Mouse (Mus musculus) gastrocnemius, postnatal 36 days (tissue): Measurements from ENCODE around the gene Gpr174. TPM values are rescaled to one million over a fixed set of nuclear protein-coding genes. Genes with fewer than 3 reads are reported as not detected.
"Not testable (repeated sequence)": the region's sequence is repeated elsewhere in the genome, so short reads cannot be mapped to it uniquely, and the experiment has no call there.

Experiments used
- DNase-seq, 2 experiments: peaks; one replicate each; pipeline ENCODE4 v3.0.0; 2022
- intact Hi-C: fragments of 180-260 bp; cut with DNase I; formaldehyde crosslinking; loops from one replicate; pipeline ENCODE4 v1.15.1; 2025
- long read RNA-seq, 2 experiments: library from polyadenylated mRNA; stranded (forward); transcript quantifications; one replicate each; pipeline ENCODE4 v2.0.0; 2021
- total RNA-seq, 2 experiments: library from RNA; stranded (reverse); gene quantifications; 2 replicates each; pipeline ENCODE4 v1.2.3; 2021

Gene Gpr174
- total RNA-seq, result under 1 TPM in 1 of 2 experiments, not detected in 1; 0.10 TPM
- long read RNA-seq, experiment 1, result 0 reads
- long read RNA-seq, experiment 2, result 0 reads

- no peak for DNase-seq
- intact Hi-C loops, result no loop called here
These were observed at the start of gene Gpr174 for GRCm38 (mm10) chrX:107255486-107256227. TSS of gene Gpr174 (plus strand) at chrX:107255878.

GRCm38 (mm10) chrX:107217577-107218090 is 38.0 kb upstream of the Gpr174 start:
- intact Hi-C loops, result no loop called here

GRCm38 (mm10) chrX:107224846-107225245 is 30.8 kb upstream of the Gpr174 start:
- intact Hi-C loops, result no loop called here
- no peak for DNase-seq

More at GRCm38 (mm10) chrX:107217577-107218090, 38.0 kb upstream of the Gpr174 start:
- DNase-seq, result no peak

- no peak for DNase-seq
- intact Hi-C loops, result no loop called here
These were observed 24.5 kb upstream of the Gpr174 start for GRCm38 (mm10) chrX:107231214-107231613.

- intact Hi-C loops, result no loop called here
- DNase-seq, result no peak
These were observed 21.0 kb upstream of the Gpr174 start for GRCm38 (mm10) chrX:107234655-107235054.

GRCm38 (mm10) chrX:107236461-107236860 is 19.2 kb upstream of the Gpr174 start:
- intact Hi-C loops, result no loop called here

GRCm38 (mm10) chrX:107250390-107250789 is 5.3 kb upstream of the Gpr174 start:
- intact Hi-C loops, result no loop called here
- no peak for DNase-seq

More at GRCm38 (mm10) chrX:107236461-107236860, 19.2 kb upstream of the Gpr174 start:
- no peak for DNase-seq

- DNase-seq, result no peak
- intact Hi-C loops, result no loop called here
These were observed 8.9 kb downstream of the Gpr174 start for GRCm38 (mm10) chrX:107264619-107265018.

GRCm38 (mm10) chrX:107277606-107278005 is 21.9 kb downstream of the Gpr174 start:
- DNase-seq, result no peak
- intact Hi-C loops, result no loop called here

GRCm38 (mm10) chrX:107284211-107284610 is 28.5 kb downstream of the Gpr174 start:
- no peak for DNase-seq
- intact Hi-C loops, result no loop called here

- intact Hi-C loops, DNase-seq: not testable (repeated sequence)
These were observed 42.2 kb downstream of the Gpr174 start for GRCm38 (mm10) chrX:107297861-107298260.

GRCm38 (mm10) chrX:107298761-107299160 is 43.1 kb downstream of the Gpr174 start:
- no peak for DNase-seq
- intact Hi-C loops, result no loop called here

- DNase-seq, result no peak
- intact Hi-C loops, result loop anchor here (10.0 kb wide), 1 partner anchor 108 kb away; no protein-coding TSS in a partner anchor
These were observed 50.8 kb downstream of the Gpr174 start for GRCm38 (mm10) chrX:107306492-107306891.

- no peak for DNase-seq
- intact Hi-C loops, result no loop called here
These were observed 56.9 kb downstream of the Gpr174 start for GRCm38 (mm10) chrX:107312533-107312932.

- no peak for DNase-seq
- intact Hi-C loops, result no loop called here
These were observed 70.2 kb downstream of the Gpr174 start for GRCm38 (mm10) chrX:107325697-107326381.

GRCm38 (mm10) chrX:107329849-107330248 is 74.2 kb downstream of the Gpr174 start:
- no peak for DNase-seq
- intact Hi-C loops, result no loop called here

GRCm38 (mm10) chrX:107336609-107337008 is 80.9 kb downstream of the Gpr174 start:
- no peak for DNase-seq
- intact Hi-C loops, result no loop called here

GRCm38 (mm10) chrX:107341980-107342379 is 86.3 kb downstream of the Gpr174 start:
- intact Hi-C loops, result no loop called here
- DNase-seq, result no peak
